Mouse (Mus musculus) C2C12 (cell line): ENCODE results near the gene Rabggtb.

Experiments
- CTCF ChIP-seq: IDR thresholded peaks from one replicate; pipeline ENCODE4 v1.5.1; 2011; ENCODE audit not compliant: control insufficient read depth, insufficient read depth, insufficient read length
- MAX ChIP-seq: IDR thresholded peaks from one replicate; pipeline ENCODE4 v1.6.1; 2011; ENCODE audit warnings: mild to moderate bottlenecking, control low read depth

DNA sequence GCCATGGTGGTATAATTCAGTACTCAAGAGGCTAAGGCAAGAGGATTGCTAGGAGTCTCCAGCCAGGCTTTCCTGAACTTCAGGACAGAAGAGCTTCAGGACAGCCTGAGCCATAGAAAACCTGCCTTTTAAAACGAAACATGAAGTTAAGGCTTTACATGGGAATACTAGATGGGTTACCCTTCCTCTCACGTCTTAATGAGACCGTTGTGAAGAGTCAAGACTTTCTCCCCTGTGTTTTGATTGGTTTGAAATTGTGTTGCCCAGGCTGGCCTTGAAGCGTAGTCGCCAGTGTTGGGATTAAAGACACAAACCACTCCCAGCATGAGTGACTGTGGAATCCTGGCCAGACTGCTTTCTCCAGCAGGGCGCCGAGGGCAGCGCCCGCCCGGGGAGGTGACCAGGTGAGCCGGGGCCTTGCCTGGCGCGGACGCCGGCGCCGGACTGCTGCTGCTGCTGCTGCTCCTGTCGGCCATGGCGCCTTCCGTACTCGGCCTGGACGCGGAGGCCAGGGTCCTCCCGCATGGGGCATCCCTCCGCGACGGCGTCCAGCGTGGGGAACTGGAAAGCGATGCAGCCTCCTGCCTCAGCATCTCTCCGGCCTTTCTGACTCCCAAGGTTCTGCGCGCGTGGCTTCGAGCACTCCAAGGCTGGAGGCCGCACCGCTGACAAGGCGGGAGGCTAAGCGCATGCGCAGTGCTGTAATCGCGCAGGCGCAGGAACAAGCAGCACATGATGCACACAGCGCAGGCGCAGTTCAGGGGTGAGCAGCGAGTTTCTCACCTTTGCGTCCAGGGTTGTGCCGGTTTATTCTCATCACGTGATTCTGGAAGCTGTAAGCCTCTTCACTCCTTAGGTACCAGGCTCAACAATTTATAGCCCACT lies 7.3 kb downstream of the Rabggtb start:
- TF ChIP-seq CTCF: no peak
- no peak for TF ChIP-seq MAX
